Comparison of ENCODE assay signal across 8 mouse cellular contexts in the genomic region with DNA sequence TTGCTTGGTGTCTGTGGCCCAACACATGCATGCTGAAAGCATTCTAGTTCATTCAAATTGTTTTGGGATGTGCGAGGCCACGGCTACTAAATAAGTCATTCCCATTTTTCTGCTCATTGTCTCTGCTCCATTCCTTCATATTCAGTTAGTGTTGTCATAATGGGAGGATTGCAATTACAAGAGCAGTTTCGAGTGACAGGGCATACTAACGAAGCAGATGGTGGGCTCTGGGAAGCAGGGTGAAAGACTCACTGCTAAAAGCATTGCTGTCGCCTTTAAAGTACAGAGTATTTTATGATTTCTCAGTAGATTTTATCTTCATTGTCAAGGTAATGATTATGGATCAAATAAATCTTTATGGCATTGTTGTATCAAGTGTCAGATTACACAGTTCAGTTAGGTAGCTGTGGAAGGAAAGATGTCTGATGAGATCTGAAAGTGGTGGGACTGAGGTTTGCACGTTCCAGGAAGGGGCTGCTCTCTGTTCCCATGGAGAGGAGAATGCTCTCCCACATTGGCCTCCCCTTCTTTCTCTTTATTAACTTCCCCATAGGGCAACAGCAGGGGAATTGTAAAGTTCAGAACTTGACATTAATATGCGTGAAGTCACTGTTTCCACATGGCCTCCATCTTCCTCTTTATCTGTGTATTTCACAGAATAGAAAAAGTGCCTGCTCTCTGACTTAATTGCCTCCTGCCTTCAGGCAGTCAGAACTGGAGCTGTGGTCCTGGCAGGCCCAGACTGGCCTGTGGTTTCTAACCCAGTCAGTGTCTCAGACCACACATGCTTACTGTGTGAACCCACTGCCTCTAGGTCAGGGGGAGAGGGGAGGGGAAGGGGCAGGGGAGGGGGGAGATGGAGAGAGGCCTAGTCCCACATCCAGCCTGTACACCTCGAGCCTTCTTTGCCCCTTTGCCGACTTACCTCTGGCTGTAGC.
DNase-seq lines count a peak whose midpoint lies in the region; ATAC-seq and TF ChIP-seq lines count a peak whose summit lies in the region.

No protein-coding gene starts in this region.

- H3K9ac ChIP-seq in forebrain, embryonic 14.5 days (ENCODE audit: low read length), result 0 out of 2 replicates have a peak overlapping the region, but pooled peaks have one; percentile 8
- no peak overlapping the region for H3K9ac ChIP-seq in forebrain, embryonic 11.5 days (ENCODE audit: low read length)
- 0 out of 2 replicates have a peak overlapping the region, but pooled peaks have one; percentile 7 for H3K9ac ChIP-seq in intestine, postnatal 0 days (ENCODE audit: low read depth, low read length)

- H3K27me3 ChIP-seq in forebrain, embryonic 14.5 days (replicated peaks; ENCODE audit: control insufficient read depth, insufficient read depth, low read length), result no peaks in the 10 kb centered on the region
- no peaks in the 10 kb centered on the region for H3K27me3 ChIP-seq in forebrain, embryonic 11.5 days (ENCODE audit: control insufficient read depth, insufficient read depth, low read length)
- H3K27me3 ChIP-seq in intestine, postnatal 0 days (replicated peaks; ENCODE audit: control insufficient read depth, insufficient read depth, low read length), result no peaks in the 10 kb centered on the region
- no peaks in the 10 kb centered on the region for H3K27me3 ChIP-seq in small intestine, adult 2 months (ENCODE audit: control insufficient read depth, insufficient read depth, low read length)

- TF ChIP-seq CTCF in intestine, postnatal 0 days (IDR thresholded peaks at IDR 0.05; ENCODE audit: low read depth), result no peak
- no peak for TF ChIP-seq CTCF in small intestine, adult 2 months (IDR thresholded peaks at IDR 0.05; ENCODE audit: extremely low read depth, insufficient read length, insufficient replicate concordance, low read depth, low read length)

- H3K4me1 ChIP-seq in forebrain, embryonic 14.5 days (ENCODE audit: control insufficient read depth, insufficient read depth, low read length), result 0 out of 2 replicates have a peak, but pooled peaks cover 8% of the 10 kb centered on the region
- H3K4me1 ChIP-seq in forebrain, embryonic 11.5 days (replicated peaks; ENCODE audit: control insufficient read depth, insufficient read depth, low read length), result no peaks in the 10 kb centered on the region
- 0 out of 2 replicates have a peak, but pooled peaks cover 9% of the 10 kb centered on the region for H3K4me1 ChIP-seq in intestine, postnatal 0 days (replicated peaks; ENCODE audit: control insufficient read depth, insufficient read depth, low read length)
- peaks cover 21% of the 10 kb centered on the region for H3K4me1 ChIP-seq in small intestine, adult 2 months (ENCODE audit: control insufficient read depth, insufficient read depth, insufficient read length, low read length)

- H3K4me2 ChIP-seq in forebrain, embryonic 14.5 days (ENCODE audit: low read length), result no peak overlapping the region
- no peak overlapping the region for H3K4me2 ChIP-seq in forebrain, embryonic 11.5 days (ENCODE audit: low read depth, low read length, severe bottlenecking)
- peak overlapping the region; percentile 51 for H3K4me2 ChIP-seq in intestine, postnatal 0 days (replicated peaks; ENCODE audit: low read depth)

- DNase-seq in forebrain, embryonic 14.5 days (ENCODE audit: low spot score), result peak; percentile 56
- DNase-seq in forebrain, embryonic 11.5 days (ENCODE audit: low spot score), result no peak
- peak; percentile 12 for DNase-seq in urinary bladder, postnatal 14 days (ENCODE audit: low spot score)
- DNase-seq in urinary bladder, postnatal 10 days (ENCODE audit: low spot score), result no peak
- DNase-seq in cerebellum, postnatal 4 days (ENCODE audit: low spot score in 2 of 2), result no peak

- 36% methylated on average over 9 of the region's 9 CpGs for WGBS in forebrain, embryonic 14.5 days
- 59% methylated on average over 9 of the region's 9 CpGs for WGBS in forebrain, embryonic 11.5 days
- 41% methylated on average over 9 of the region's 9 CpGs for WGBS in intestine, postnatal 0 days
- 29% methylated on average over 9 of the region's 9 CpGs for WGBS in small intestine, adult 2 months

- TF ChIP-seq POLR2A in small intestine, adult 2 months (IDR thresholded peaks at IDR 0.05; ENCODE audit: low read depth, low read length), result no peak

- no peaks in the 10 kb centered on the region for H3K9me3 ChIP-seq in forebrain, embryonic 14.5 days (replicated peaks; ENCODE audit: control insufficient read depth, low read length)
- no peaks in the 10 kb centered on the region for H3K9me3 ChIP-seq in forebrain, embryonic 11.5 days (ENCODE audit: control insufficient read depth, low read length)
- H3K9me3 ChIP-seq in intestine, postnatal 0 days (ENCODE audit: control insufficient read depth), result no peaks in the 10 kb centered on the region

- no peaks in the 10 kb centered on the region for H3K36me3 ChIP-seq in forebrain, embryonic 14.5 days (ENCODE audit: control insufficient read depth, insufficient read depth, low read length)
- no peaks in the 10 kb centered on the region for H3K36me3 ChIP-seq in forebrain, embryonic 11.5 days (ENCODE audit: control insufficient read depth, insufficient read depth, low read length)
- no peaks in the 10 kb centered on the region for H3K36me3 ChIP-seq in intestine, postnatal 0 days (ENCODE audit: control insufficient read depth, insufficient read depth)
- H3K36me3 ChIP-seq in small intestine, adult 2 months (ENCODE audit: control insufficient read depth, insufficient read depth, low read length), result no peaks in the 10 kb centered on the region

- peak; percentile 18; the same call in 1 of the 2 replicates for ATAC-seq in forebrain, embryonic 14.5 days
- ATAC-seq in forebrain, embryonic 11.5 days (replicated peaks; ENCODE audit: low FRiP score), result no peak
- peak; percentile 43 for ATAC-seq in intestine, postnatal 0 days
- no peak for ATAC-seq in erythroid progenitor cell, adult 5-6 weeks (replicated peaks; ENCODE audit: low FRiP score, poor library complexity, severe bottlenecking)

- no peak overlapping the region for H3K4me3 ChIP-seq in forebrain, embryonic 14.5 days (ENCODE audit: low read depth, low read length)
- no peak overlapping the region for H3K4me3 ChIP-seq in forebrain, embryonic 11.5 days (ENCODE audit: low read depth, low read length)
- H3K4me3 ChIP-seq in intestine, postnatal 0 days (ENCODE audit: low read depth, low read length), result no peak overlapping the region
- H3K4me3 ChIP-seq in small intestine, adult 2 months (ENCODE audit: low read depth, low read length), result peak overlapping the region; percentile 35

- H3K27ac ChIP-seq in forebrain, embryonic 14.5 days (ENCODE audit: low read depth, low read length), result no peak overlapping the region
- no peak overlapping the region for H3K27ac ChIP-seq in forebrain, embryonic 11.5 days (ENCODE audit: low read depth, low read length)
- H3K27ac ChIP-seq in intestine, postnatal 0 days (ENCODE audit: low read depth, low read length), result peak overlapping the region; percentile 57
- H3K27ac ChIP-seq in small intestine, adult 2 months (ENCODE audit: insufficient read depth, low read depth, low read length), result no peak overlapping the region

Comparison
In these comparisons a context has a peak if more than half of its experiments do, and no peak if none do; other contexts are left out.
1. ATAC-seq: peak in forebrain, embryonic 14.5 days (single experiment) and intestine, postnatal 0 days (single experiment); none in forebrain, embryonic 11.5 days (single experiment) and erythroid progenitor cell, adult 5-6 weeks (single experiment).
2. DNase-seq: peak in forebrain, embryonic 14.5 days (single experiment) and urinary bladder, postnatal 14 days (single experiment); none in forebrain, embryonic 11.5 days (single experiment), urinary bladder, postnatal 10 days (single experiment) and cerebellum, postnatal 4 days (0 of 2).